Mouse (Mus musculus) thymus, postnatal 4 days (tissue): ENCODE measurements at regions not wholly inside any gene's neighbourhood (a gene's known extent, or its start where the extent isn't known, plus 50 kb on each side); places are given as distances from the start of the nearest gene placed in this dataset.

Experiments
- DNase-seq: peaks from one replicate; pipeline ENCODE4 v3.0.0; 2021

- no peak for DNase-seq
Measured at GRCm38 (mm10) chr2:48465483-48465882, 348.4 kb upstream of the Acvr2a start.

DNA sequence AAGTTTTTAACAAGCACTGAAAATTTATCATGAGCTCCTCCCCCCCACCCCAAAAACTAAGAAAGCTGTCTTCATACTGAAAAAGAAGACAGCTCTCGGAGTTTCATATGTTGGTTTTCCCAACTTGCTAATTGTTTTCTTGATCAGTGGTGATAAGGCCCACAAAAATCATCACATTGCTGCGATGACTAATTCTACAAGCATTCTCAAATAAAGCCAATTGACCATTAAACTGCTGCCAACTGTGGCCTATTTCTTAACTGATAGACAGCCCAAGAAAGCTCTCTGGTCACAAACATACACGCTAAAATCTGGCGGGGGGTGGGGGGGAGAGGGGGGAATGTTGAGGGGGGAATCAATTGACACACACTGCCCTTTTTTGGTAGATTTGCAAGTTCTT is 345.0 kb upstream of the Acvr2a start:
- no peak for DNase-seq

- DNase-seq: no peak
Measured at GRCm38 (mm10) chr2:48469357-48469756, 344.6 kb upstream of the Acvr2a start.

- peak; percentile 9 for DNase-seq
Measured at GRCm38 (mm10) chr2:48473102-48473501, 340.8 kb upstream of the Acvr2a start.

DNA sequence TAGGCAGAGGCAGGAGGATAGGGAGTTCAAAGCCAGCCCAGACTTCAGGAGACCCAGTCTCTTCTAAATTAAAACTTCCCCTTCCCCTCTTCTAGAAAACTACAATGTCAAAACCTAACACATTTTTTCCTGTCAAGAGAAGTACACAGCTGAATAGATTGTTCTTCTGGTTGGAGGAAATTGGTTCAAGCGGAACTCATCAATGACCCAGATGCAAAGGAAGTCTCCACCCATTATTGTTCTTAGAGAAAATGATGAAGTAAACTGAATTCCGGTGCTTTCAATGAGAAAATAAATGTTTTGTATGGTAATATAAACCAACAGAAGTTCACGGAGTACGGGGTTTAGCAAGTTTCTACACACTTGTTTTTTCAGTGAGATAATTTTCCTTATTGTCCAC is 339.3 kb upstream of the Acvr2a start:
- DNase-seq: no peak

GRCm38 (mm10) chr2:48476777-48477176 is 337.1 kb upstream of the Acvr2a start:
- no peak for DNase-seq

DNA sequence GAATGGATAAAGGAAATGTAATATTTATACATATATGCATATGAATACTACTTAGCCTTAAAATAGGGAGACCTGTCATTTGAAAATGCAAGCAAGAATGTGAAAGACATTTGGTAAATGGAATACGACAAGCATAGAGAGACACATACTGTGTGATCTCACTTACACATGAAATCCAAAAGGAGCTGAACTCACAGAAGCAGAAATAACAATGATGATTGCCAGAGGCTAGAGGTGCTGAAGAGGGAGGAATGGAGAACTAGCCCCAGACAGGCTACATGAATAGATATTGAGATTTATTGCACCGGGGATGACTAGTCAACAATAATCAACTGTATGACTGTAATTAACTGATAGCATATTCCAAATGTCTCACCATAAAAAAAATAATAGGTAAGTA is 336.6 kb upstream of the Acvr2a start:
- DNase-seq: no peak

DNA sequence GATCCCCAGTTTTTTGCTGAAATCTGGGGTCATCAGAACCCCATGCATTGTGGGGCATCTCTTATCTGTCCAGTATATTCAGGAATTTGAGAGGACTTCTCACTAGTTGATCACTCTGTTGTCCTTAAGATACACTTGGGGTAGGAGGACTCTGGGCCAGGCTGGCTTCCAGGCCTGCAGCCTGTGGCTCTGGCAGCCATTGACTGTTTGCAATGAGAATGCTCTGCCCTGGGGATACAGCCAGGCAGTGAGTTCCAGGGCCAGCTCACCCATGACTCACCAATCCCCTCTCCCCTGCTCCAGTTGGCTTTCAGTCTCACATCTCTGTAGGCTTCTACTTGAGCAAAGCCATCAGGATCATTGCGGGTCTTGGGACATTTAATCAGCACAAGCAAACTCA is 334.3 kb upstream of the Acvr2a start:
- DNase-seq: no peak

GRCm38 (mm10) chr2:48480428-48481191 is 333.3 kb upstream of the Acvr2a start:
- no peak for DNase-seq

- DNase-seq: no peak
Measured at GRCm38 (mm10) chr2:48481209-48481742, 332.6 kb upstream of the Acvr2a start.

DNA sequence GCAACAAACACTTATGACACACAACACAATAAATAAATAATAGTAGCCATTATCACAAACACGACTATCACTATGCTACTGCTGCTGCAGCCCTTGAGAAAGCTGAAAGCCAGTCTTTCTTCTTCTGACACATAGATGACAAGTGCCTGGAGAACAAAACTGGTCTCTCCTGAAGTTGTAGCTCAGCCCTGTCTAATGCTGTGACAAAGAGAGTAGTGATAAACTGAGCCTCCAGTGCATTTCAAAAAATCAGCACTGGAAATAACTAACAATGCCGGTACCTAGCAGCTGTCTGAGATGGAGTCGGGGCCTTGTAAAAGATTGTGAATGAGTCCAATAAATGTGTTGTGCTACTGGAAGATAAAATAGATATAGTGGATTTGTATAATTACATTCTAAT is 320.3 kb upstream of the Acvr2a start:
- no peak for DNase-seq

DNA sequence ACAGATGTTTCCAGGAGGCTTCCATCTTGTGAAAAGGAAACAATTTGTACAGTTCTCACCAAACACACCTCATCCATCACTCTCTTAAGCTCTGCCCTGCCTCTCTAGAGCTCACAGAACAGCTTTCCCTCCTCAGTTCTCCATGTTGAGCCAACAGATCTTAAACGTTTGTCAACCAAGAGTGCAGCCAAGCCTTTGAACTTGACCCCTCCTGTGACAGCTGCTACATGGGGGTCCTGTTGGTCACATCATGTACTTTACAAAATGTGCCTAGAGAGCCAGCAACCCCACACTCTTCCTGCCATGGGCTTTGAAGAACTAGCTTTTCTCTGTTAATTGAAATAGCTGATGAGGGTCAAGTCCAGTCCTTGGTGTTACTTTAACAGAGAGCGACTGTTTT is 319.8 kb upstream of the Acvr2a start:
- DNase-seq: no peak

- no peak for DNase-seq
Measured at GRCm38 (mm10) chr2:48494632-48495031, 319.3 kb upstream of the Acvr2a start.

- DNase-seq: no peak
Measured at GRCm38 (mm10) chr2:48498047-48498723, 315.7 kb upstream of the Acvr2a start.

- DNase-seq: no peak
Measured at GRCm38 (mm10) chr2:48499396-48499795, 314.5 kb upstream of the Acvr2a start.

- no peak for DNase-seq
Measured at GRCm38 (mm10) chr2:48501387-48501786, 312.5 kb upstream of the Acvr2a start.

GRCm38 (mm10) chr2:48513848-48514247 is 300.1 kb upstream of the Acvr2a start:
- no peak for DNase-seq

- DNase-seq: no peak
Measured at GRCm38 (mm10) chr2:48519838-48520404, 294.0 kb upstream of the Acvr2a start.

DNA sequence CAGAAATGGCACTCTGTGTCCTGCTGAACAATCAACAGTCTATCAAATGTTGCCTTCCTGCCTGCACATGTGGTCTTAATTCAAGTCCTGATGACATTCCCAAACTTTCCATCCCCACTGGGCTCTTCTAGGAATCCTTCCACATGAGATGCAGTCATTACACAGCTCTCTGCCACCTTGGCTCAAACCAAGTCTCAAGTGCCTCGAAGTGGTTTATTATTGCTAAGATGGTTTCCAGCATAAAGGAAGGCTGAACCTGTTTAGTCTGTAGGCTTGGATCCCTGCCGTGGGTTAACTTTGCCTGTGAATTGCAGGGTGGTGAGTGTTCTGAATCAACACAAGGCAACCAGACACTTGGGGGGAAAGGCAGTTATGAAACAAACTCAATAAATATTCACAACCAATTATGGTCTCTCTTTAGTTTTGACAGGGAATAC is 293.4 kb upstream of the Acvr2a start:
- DNase-seq: no peak

- DNase-seq: no peak
Measured at GRCm38 (mm10) chr2:48535453-48535852, 278.5 kb upstream of the Acvr2a start.

DNA sequence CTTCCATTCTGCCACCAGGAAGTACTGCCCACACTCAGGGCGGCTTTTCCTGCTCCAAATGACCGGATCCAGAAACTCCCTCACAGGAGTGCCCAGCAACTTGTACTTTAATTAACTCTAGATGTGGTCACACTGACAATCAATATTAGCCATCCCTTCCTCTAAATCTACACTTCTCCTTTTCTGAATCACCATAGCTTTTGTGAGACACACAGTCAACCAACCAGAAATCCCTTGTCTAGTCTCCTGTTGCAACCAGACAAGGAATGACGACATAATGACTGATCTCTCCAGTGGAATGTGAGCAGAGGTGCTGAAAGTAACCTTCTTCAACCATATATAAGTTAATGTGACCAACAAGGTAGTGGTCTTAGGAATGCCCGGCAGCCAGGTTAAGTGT is 277.0 kb upstream of the Acvr2a start:
- DNase-seq: no peak

DNA sequence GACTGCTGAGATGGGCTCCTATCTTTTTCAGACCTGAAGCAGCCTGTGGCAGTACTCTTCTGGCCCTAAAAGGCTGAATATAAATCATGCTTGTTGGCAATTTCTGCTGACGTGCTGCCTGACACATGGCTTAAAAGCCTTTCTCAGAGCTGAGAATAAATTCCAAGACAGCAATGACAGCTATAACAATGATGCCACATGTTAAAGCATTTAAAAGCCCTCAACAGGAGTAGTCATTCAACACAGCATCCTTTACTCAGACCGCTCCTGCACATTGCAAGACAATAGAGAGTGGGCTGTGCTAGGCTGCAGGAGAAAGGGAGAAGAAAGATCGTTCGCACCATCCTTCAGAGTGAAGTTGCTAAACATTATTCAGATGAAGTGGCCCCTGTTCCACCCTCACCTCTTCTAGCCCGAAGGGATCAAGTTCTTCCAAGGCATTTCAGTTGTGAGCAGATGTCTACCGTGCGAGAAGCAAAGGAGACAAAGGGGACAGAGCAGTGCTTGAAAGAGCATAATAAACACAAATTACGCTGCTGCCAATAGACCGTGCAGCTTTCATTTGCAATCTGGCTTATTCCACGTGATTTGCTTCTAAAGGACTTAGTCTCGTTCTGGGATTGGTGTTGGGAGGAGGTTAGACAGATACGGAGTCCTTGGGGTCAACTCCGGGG is 275.1 kb upstream of the Acvr2a start:
- DNase-seq: no peak

DNA sequence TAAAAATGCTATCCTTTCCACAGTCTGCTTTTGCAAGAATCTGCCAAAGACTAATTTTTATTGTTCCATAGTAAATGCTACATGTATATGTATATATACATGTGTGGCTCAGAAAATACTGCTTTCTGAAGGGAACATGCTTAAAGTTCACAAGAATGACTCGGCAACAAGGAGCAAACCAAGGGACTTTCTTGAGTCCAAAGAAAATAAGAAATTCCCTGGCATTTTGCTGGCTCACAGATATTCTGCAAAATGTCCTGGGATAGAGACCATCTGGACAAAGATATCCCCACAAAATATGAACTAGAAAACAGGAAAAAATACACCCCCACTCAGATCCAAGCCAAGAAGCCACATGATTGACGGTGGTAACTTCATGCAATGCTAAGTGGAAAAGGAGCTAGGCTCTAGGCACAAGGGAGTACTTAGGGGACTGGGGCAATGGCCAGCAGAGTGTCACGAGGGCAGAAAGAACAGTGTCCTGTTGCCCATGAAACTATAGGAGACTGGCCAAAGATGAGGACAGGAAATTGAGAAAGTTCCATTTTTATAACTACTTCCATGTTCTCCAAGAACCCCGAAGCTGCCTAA is 274.3 kb upstream of the Acvr2a start:
- DNase-seq: no peak
